Mouse (Mus musculus) small intestine, adult 2 months (tissue): Measurements from ENCODE around the gene Eef1a1.
A peak's percentile ranks its signal among the peaks of the same experiment; 100 is the strongest.

Experiments
- CTCF ChIP-seq: fragments of 200-500 bp; IDR thresholded peaks from 2 replicates; pipeline ENCODE4 v1.5.1; 2012; ENCODE audit warnings: low read depth, mild to moderate bottlenecking, control low read depth, inconsistent platforms, low read length, moderate library complexity, mixed read lengths; ENCODE audit not compliant: insufficient replicate concordance, insufficient read length; ENCODE audit errors: extremely low read depth
- POLR2A ChIP-seq: fragments of 200-500 bp; IDR thresholded peaks from 2 replicates; pipeline ENCODE4 v1.6.1; 2012; ENCODE audit warnings: low read depth, mild to moderate bottlenecking, control low read depth, inconsistent platforms, low read length, moderate library complexity

DNA sequence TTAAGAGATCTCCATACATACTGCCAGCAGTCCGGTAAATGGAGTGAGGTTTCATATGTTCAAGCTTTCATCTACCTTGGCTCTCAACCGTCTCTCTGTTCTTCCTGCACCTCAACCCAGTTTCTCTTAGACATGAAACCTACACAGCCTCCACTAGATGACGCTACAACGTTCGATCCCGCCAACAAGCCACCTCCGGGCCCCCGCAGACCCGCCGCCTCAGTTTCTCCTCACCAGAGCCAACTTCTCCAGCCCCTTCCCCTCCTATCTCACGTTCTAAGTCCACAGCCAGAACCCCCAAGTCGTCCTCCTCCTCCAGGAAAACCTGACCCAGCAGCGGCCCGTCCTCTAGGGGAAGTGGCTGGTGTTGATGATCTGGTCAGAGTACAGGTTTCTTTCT, 32.7 kb upstream of the Eef1a1 start:
- TF ChIP-seq CTCF (peak; percentile 85; the same call in 1 of the 2 replicates), POLR2A (no peak)
